Mouse (Mus musculus): Measurements from ENCODE around the gene Zfp949. TPM values are rescaled to one million over a fixed set of nuclear protein-coding genes. Genes with fewer than 3 reads are reported as not detected.

The Zfp949 gene
- polyA plus RNA-seq, 1 experiment from 2014 or later = 8.4 TPM

- WGBS = 58% methylated on average over 5 of the region's 5 CpGs
- H3K9ac ChIP-seq = no peak overlapping the region
- no peaks in the 10 kb centered on the region for H3K36me3 ChIP-seq (ENCODE audit: insufficient read depth)
- no peak overlapping the region for H3K4me3 ChIP-seq (ENCODE audit: low read depth, low read length)
- no peak overlapping the region for H3K27ac ChIP-seq (ENCODE audit: low read depth)
- no peaks in the 10 kb centered on the region for H3K27me3 ChIP-seq (ENCODE audit: insufficient read depth, low read length)
- H3K9me3 ChIP-seq (ENCODE audit: low read depth, low read length) = no peaks in the 10 kb centered on the region
- no peak for TF ChIP-seq CTCF (IDR thresholded peaks at IDR 0.05; ENCODE audit: low read depth)
- ATAC-seq (ENCODE audit: insufficient read depth) (no peak), DNase-seq (peak; percentile 43)
- no peaks in the 10 kb centered on the region for H3K4me1 ChIP-seq (ENCODE audit: insufficient read depth)
- no peak overlapping the region for H3K4me2 ChIP-seq
These were observed 8.1 kb upstream of the Zfp949 start for GRCm38 (mm10) chr9:88539546-88540224.

- no peaks in the 10 kb centered on the region for H3K36me3 ChIP-seq (ENCODE audit: insufficient read depth)
- H3K9me3 ChIP-seq (ENCODE audit: low read depth, low read length) = no peaks in the 10 kb centered on the region
- DNase-seq (peak; percentile 78), ATAC-seq (ENCODE audit: insufficient read depth) (peak; percentile 38; the same call in 1 of the 2 replicates)
- peak; percentile 54 for TF ChIP-seq CTCF (IDR thresholded peaks at IDR 0.05; ENCODE audit: low read depth)
- H3K4me1 ChIP-seq (ENCODE audit: insufficient read depth) = no peaks in the 10 kb centered on the region
- WGBS = 25% methylated on average over 2 of the region's 2 CpGs
- H3K27me3 ChIP-seq (ENCODE audit: insufficient read depth, low read length) = no peaks in the 10 kb centered on the region
- no peak overlapping the region for H3K9ac ChIP-seq
- no peak overlapping the region for H3K27ac ChIP-seq (ENCODE audit: low read depth)
- H3K4me2 ChIP-seq = no peak overlapping the region
- no peak overlapping the region for H3K4me3 ChIP-seq (ENCODE audit: low read depth, low read length)
These were observed 5.0 kb upstream of the Zfp949 start for GRCm38 (mm10) chr9:88542816-88543215.

- no peaks in the 10 kb centered on the region for H3K9me3 ChIP-seq (ENCODE audit: low read depth, low read length)
- 37% methylated on average over 3 of the region's 3 CpGs for WGBS
These were observed 2.3 kb upstream of the Zfp949 start for GRCm38 (mm10) chr9:88545534-88545933.

GRCm38 (mm10) chr9:88546166-88546565 lies 1.7 kb upstream of the Zfp949 start:
- no peak overlapping the region for H3K9ac ChIP-seq
- H3K27me3 ChIP-seq (ENCODE audit: insufficient read depth, low read length) = no peaks in the 10 kb centered on the region
- DNase-seq (peak; percentile 84), ATAC-seq (ENCODE audit: insufficient read depth) (no peak)
- no peaks in the 10 kb centered on the region; the same call in 1 of the 2 replicates for H3K4me1 ChIP-seq (ENCODE audit: insufficient read depth)
- peak; percentile 71 for TF ChIP-seq CTCF (IDR thresholded peaks at IDR 0.05; ENCODE audit: low read depth)
- no peaks in the 10 kb centered on the region for H3K9me3 ChIP-seq (ENCODE audit: low read depth, low read length)
- 7% methylated on average over 2 of the region's 2 CpGs for WGBS
- H3K27ac ChIP-seq (ENCODE audit: low read depth) = no peak overlapping the region
- H3K4me2 ChIP-seq = no peak overlapping the region
- no peak overlapping the region for H3K4me3 ChIP-seq (ENCODE audit: low read depth, low read length)
- H3K36me3 ChIP-seq (ENCODE audit: insufficient read depth) = no peaks in the 10 kb centered on the region

More at GRCm38 (mm10) chr9:88545534-88545933, 2.3 kb upstream of the Zfp949 start:
- Histone ChIP-seq H3K9ac (no peak overlapping the region), H3K27ac (ENCODE audit: low read depth) (no peak overlapping the region), H3K27me3 (ENCODE audit: insufficient read depth, low read length) (no peaks in the 10 kb centered on the region), H3K4me2 (no peak overlapping the region), H3K4me3 (ENCODE audit: low read depth, low read length) (no peak overlapping the region), H3K36me3 (ENCODE audit: insufficient read depth) (no peaks in the 10 kb centered on the region), H3K4me1 (ENCODE audit: insufficient read depth) (no peaks in the 10 kb centered on the region; the same call in 1 of the 2 replicates)
- ATAC-seq (ENCODE audit: insufficient read depth) (no peak), DNase-seq (peak; percentile 71)
- TF ChIP-seq CTCF (IDR thresholded peaks at IDR 0.05; ENCODE audit: low read depth) = peak; percentile 36; the same call in 1 of the 2 replicates

- TF ChIP-seq CTCF (IDR thresholded peaks at IDR 0.05; ENCODE audit: low read depth) = no peak
- H3K4me1 ChIP-seq (ENCODE audit: insufficient read depth) = no peaks in the 10 kb centered on the region; the same call in 1 of the 2 replicates
- ATAC-seq (ENCODE audit: insufficient read depth) = no peak
- no peak overlapping the region for H3K9ac ChIP-seq
- WGBS = 54% methylated on average over 8 of the region's 8 CpGs
- H3K27me3 ChIP-seq (ENCODE audit: insufficient read depth, low read length) = no peaks in the 10 kb centered on the region
- H3K27ac ChIP-seq (ENCODE audit: low read depth) = no peak overlapping the region
- no peaks in the 10 kb centered on the region for H3K9me3 ChIP-seq (ENCODE audit: low read depth, low read length)
- no peaks in the 10 kb centered on the region for H3K36me3 ChIP-seq (ENCODE audit: insufficient read depth)
- no peak overlapping the region for H3K4me2 ChIP-seq
- H3K4me3 ChIP-seq (ENCODE audit: low read depth, low read length) = no peak overlapping the region
- DNase-seq = no peak
These were observed 1.2 kb upstream of the Zfp949 start for GRCm38 (mm10) chr9:88546657-88547056.

GRCm38 (mm10) chr9:88547270-88547669 lies 550 bp upstream of the Zfp949 start:
- TF ChIP-seq CTCF (IDR thresholded peaks at IDR 0.05; ENCODE audit: low read depth) = peak; percentile 63
- peak; percentile 87 for DNase-seq
- Histone ChIP-seq H3K27ac (ENCODE audit: low read depth) (peak overlapping the region; percentile 47; the same call in 1 of the 2 replicates), H3K27me3 (ENCODE audit: insufficient read depth, low read length) (no peaks in the 10 kb centered on the region), H3K36me3 (ENCODE audit: insufficient read depth) (no peaks in the 10 kb centered on the region), H3K4me2 (peak overlapping the region; percentile 61), H3K9me3 (ENCODE audit: low read depth, low read length) (no peaks in the 10 kb centered on the region), H3K4me1 (ENCODE audit: insufficient read depth) (no peaks in the 10 kb centered on the region; the same call in 1 of the 2 replicates), H3K9ac (peak overlapping the region; percentile 63), H3K4me3 (ENCODE audit: low read depth, low read length) (peak overlapping the region; percentile 61)
- peak; percentile 80 for ATAC-seq (ENCODE audit: insufficient read depth)
- 22% methylated on average over 7 of the region's 7 CpGs for WGBS

GRCm38 (mm10) chr9:88548614-88548945 lies 760 bp downstream of the Zfp949 start:
- H3K9me3 ChIP-seq (ENCODE audit: low read depth, low read length) = no peaks in the 10 kb centered on the region
- H3K9ac ChIP-seq = peak overlapping the region; percentile 63
- peak overlapping the region; percentile 64 for H3K27ac ChIP-seq (ENCODE audit: low read depth)
- DNase-seq (no peak), ATAC-seq (ENCODE audit: insufficient read depth) (0 out of 2 replicates have a peak, but pooled peaks have one; percentile 2)
- H3K4me3 ChIP-seq (ENCODE audit: low read depth, low read length) = peak overlapping the region; percentile 61
- no peaks in the 10 kb centered on the region for H3K27me3 ChIP-seq (ENCODE audit: insufficient read depth, low read length)
- H3K4me1 ChIP-seq (ENCODE audit: insufficient read depth) = no peaks in the 10 kb centered on the region; the same call in 1 of the 2 replicates
- H3K36me3 ChIP-seq (ENCODE audit: insufficient read depth) = no peaks in the 10 kb centered on the region
- WGBS = 4% methylated on average over 8 of the region's 8 CpGs
- no peak for TF ChIP-seq CTCF (IDR thresholded peaks at IDR 0.05; ENCODE audit: low read depth)
- peak overlapping the region; percentile 61 for H3K4me2 ChIP-seq

Measured in lung, embryonic 14.5 days (tissue).